In genomic region chr17:15289062-15289461, GRCm38 (mm10) we compare ENCODE assay signal across 20 mouse cellular contexts.
DNase-seq lines count a peak whose midpoint lies in the region; ATAC-seq and TF ChIP-seq lines count a peak whose summit lies in the region.
"Had no signal": no experiment of that assay in that cellular context is flagged by ENCODE, and none has a peak within 500 bp of the region (broad histone marks: within the 10 kb centered on the region; RNA-seq: fewer than 3 reads in every experiment).

No protein-coding gene starts in this region.

- ATAC-seq in lung, embryonic 14.5 days (ENCODE audit: insufficient read depth): no peak
- ATAC-seq in intestine, embryonic 15.5 days: peak; percentile 54
- ATAC-seq in intestine, embryonic 16.5 days: peak; percentile 45; the same call in 1 of the 2 replicates
- ATAC-seq in stomach, postnatal 0 days (ENCODE audit: low FRiP score, low TSS enrichment): no peak
- ATAC-seq: forebrain, embryonic 15.5 days had no signal

- TF ChIP-seq EP300 in stomach, postnatal 0 days (optimal IDR thresholded peaks at IDR 0.05): no peak

- DNase-seq in lung, embryonic 14.5 days: peak; percentile 54
- no peak for DNase-seq in lung, postnatal 25 days (ENCODE audit: low spot score)
- DNase-seq in stomach, postnatal 0 days (ENCODE audit: low spot score): no peak
- no peak for DNase-seq in cerebellum, adult 9-10 months
- DNase-seq: adrenal gland, adult 8-10 months; adrenal gland, postnatal 36 days; cerebellum, adult 2 months; cerebellum, postnatal 14 days; embryo, embryonic 11 days; gastrocnemius, postnatal 10 days; heart, adult 18-20 months; heart, postnatal 10 days; heart, postnatal 4 days had no signal

- WGBS in lung, embryonic 14.5 days: 47% methylated on average over 5 of the region's 5 CpGs
- 67% methylated on average over 5 of the region's 5 CpGs for WGBS in intestine, embryonic 15.5 days
- WGBS in intestine, embryonic 16.5 days: 65% methylated on average over 5 of the region's 5 CpGs
- 64% methylated on average over 5 of the region's 5 CpGs for WGBS in stomach, postnatal 0 days

- H3K4me1 ChIP-seq in lung, embryonic 14.5 days (ENCODE audit: insufficient read depth): peaks cover 11% of the 10 kb centered on the region
- H3K4me1 ChIP-seq in intestine, embryonic 15.5 days (replicated peaks): peaks cover 16% of the 10 kb centered on the region; the same call in 1 of the 2 replicates
- H3K4me1 ChIP-seq in intestine, embryonic 16.5 days (ENCODE audit: control insufficient read depth, insufficient read depth, low read length): peaks cover 24% of the 10 kb centered on the region
- peaks cover 5% of the 10 kb centered on the region; the same call in 1 of the 2 replicates for H3K4me1 ChIP-seq in stomach, postnatal 0 days (replicated peaks; ENCODE audit: control insufficient read depth, insufficient read depth)

- no peaks in the 10 kb centered on the region for H3K27me3 ChIP-seq in lung, embryonic 14.5 days (ENCODE audit: insufficient read depth, low read length)
- H3K27me3 ChIP-seq in intestine, embryonic 15.5 days (replicated peaks): no peaks in the 10 kb centered on the region
- H3K27me3 ChIP-seq in intestine, embryonic 16.5 days (replicated peaks; ENCODE audit: control insufficient read depth, insufficient read depth, low read length): no peaks in the 10 kb centered on the region
- no peaks in the 10 kb centered on the region for H3K27me3 ChIP-seq in stomach, postnatal 0 days (ENCODE audit: control insufficient read depth, insufficient read depth, low read length)
- H3K27me3 ChIP-seq: embryonic facial prominence, embryonic 15.5 days; forebrain, embryonic 15.5 days had no signal

- H3K9me3 ChIP-seq in lung, embryonic 14.5 days (ENCODE audit: low read depth, low read length): no peaks in the 10 kb centered on the region
- H3K9me3 ChIP-seq in intestine, embryonic 15.5 days: no peaks in the 10 kb centered on the region
- no peaks in the 10 kb centered on the region for H3K9me3 ChIP-seq in intestine, embryonic 16.5 days (ENCODE audit: control insufficient read depth, low read length)
- H3K9me3 ChIP-seq in stomach, postnatal 0 days (ENCODE audit: control insufficient read depth, low read length): no peaks in the 10 kb centered on the region
- H3K9me3 ChIP-seq: embryonic facial prominence, embryonic 15.5 days; forebrain, embryonic 15.5 days; heart, embryonic 10.5 days had no signal

- no peak overlapping the region for H3K9ac ChIP-seq in lung, embryonic 14.5 days
- no peak overlapping the region for H3K9ac ChIP-seq in intestine, embryonic 15.5 days
- H3K9ac ChIP-seq in intestine, embryonic 16.5 days (ENCODE audit: low read depth, low read length): no peak overlapping the region
- H3K9ac ChIP-seq in stomach, postnatal 0 days (ENCODE audit: low read length): no peak overlapping the region
- H3K9ac ChIP-seq: embryonic facial prominence, embryonic 15.5 days; forebrain, embryonic 15.5 days; hindbrain, embryonic 14.5 days had no signal

- peak; percentile 22; the same call in 1 of the 2 replicates for TF ChIP-seq CTCF in lung, embryonic 14.5 days (IDR thresholded peaks at IDR 0.05; ENCODE audit: low read depth)
- peak; percentile 29; the same call in 1 of the 2 replicates for TF ChIP-seq CTCF in stomach, postnatal 0 days (IDR thresholded peaks at IDR 0.05; ENCODE audit: low read depth)

- no peak overlapping the region for H3K27ac ChIP-seq in lung, embryonic 14.5 days (ENCODE audit: low read depth)
- H3K27ac ChIP-seq in intestine, embryonic 15.5 days: no peak overlapping the region
- H3K27ac ChIP-seq in intestine, embryonic 16.5 days (ENCODE audit: low read length): peak overlapping the region; percentile 3; the same call in 1 of the 2 replicates
- no peak overlapping the region for H3K27ac ChIP-seq in stomach, postnatal 0 days (replicated peaks)
- H3K27ac ChIP-seq: embryonic facial prominence, embryonic 15.5 days; forebrain, embryonic 15.5 days; heart, embryonic 10.5 days; hindbrain, embryonic 14.5 days had no signal

- no peak overlapping the region for H3K4me3 ChIP-seq in lung, embryonic 14.5 days (ENCODE audit: low read depth, low read length)
- no peak overlapping the region for H3K4me3 ChIP-seq in intestine, embryonic 15.5 days (replicated peaks)
- H3K4me3 ChIP-seq in intestine, embryonic 16.5 days (ENCODE audit: low read length): no peak overlapping the region
- no peak overlapping the region for H3K4me3 ChIP-seq in stomach, postnatal 0 days (ENCODE audit: low read depth, low read length)
- H3K4me3 ChIP-seq: embryonic facial prominence, embryonic 15.5 days; erythroblast, embryonic 14.5 days; forebrain, embryonic 15.5 days; heart, embryonic 10.5 days had no signal

- no peak overlapping the region for H3K4me2 ChIP-seq in lung, embryonic 14.5 days
- H3K4me2 ChIP-seq in intestine, embryonic 15.5 days (replicated peaks): no peak overlapping the region
- H3K4me2 ChIP-seq in intestine, embryonic 16.5 days (ENCODE audit: low read depth, low read length): no peak overlapping the region
- no peak overlapping the region for H3K4me2 ChIP-seq in stomach, postnatal 0 days (replicated peaks; ENCODE audit: low read depth)
- H3K4me2 ChIP-seq: embryonic facial prominence, embryonic 15.5 days; forebrain, embryonic 15.5 days; hindbrain, embryonic 14.5 days had no signal

- H3K36me3 ChIP-seq in lung, embryonic 14.5 days (ENCODE audit: insufficient read depth): no peaks in the 10 kb centered on the region
- H3K36me3 ChIP-seq in intestine, embryonic 15.5 days: no peaks in the 10 kb centered on the region
- H3K36me3 ChIP-seq in intestine, embryonic 16.5 days (ENCODE audit: control insufficient read depth, insufficient read depth, low read length): no peaks in the 10 kb centered on the region
- no peaks in the 10 kb centered on the region for H3K36me3 ChIP-seq in stomach, postnatal 0 days (ENCODE audit: control insufficient read depth, insufficient read depth, low read length)
- H3K36me3 ChIP-seq: embryonic facial prominence, embryonic 15.5 days; forebrain, embryonic 15.5 days; heart, embryonic 10.5 days had no signal

Comparison
In these comparisons a context has a peak if more than half of its experiments do, and no peak if none do; other contexts are left out.
1. ATAC-seq: peak in intestine, embryonic 15.5 days (single experiment) and intestine, embryonic 16.5 days (single experiment); none in lung, embryonic 14.5 days (single experiment) and stomach, postnatal 0 days (single experiment).